Mouse (Mus musculus): ENCODE data around the gene Qrich2. TPM values are rescaled to one million over a fixed set of nuclear protein-coding genes. Genes with fewer than 3 reads are reported as not detected.
"Not testable (repeated sequence)": the region's sequence is repeated elsewhere in the genome, so short reads cannot be mapped to it uniquely, and the experiment has no call there.

Qrich2 gene
- total RNA-seq, 2 experiments from 2014 or later: not detected

- peak; percentile 81 to 89 for DNase-seq (ENCODE audit: extremely low spot score in 1 of 2, low spot score in 1 of 2)
These were observed 53.0 kb downstream of the Qrich2 start, which contains the start of gene Rnf157 for GRCm38 (mm10) chr11:116412904-116413630. Gene Rnf157 (minus strand): TSS chr11:116413032.

- peak; percentile 22 to 27 for DNase-seq (ENCODE audit: extremely low spot score in 1 of 2, low spot score in 1 of 2)
These were observed 53.8 kb downstream of the Qrich2 start for GRCm38 (mm10) chr11:116412028-116412827.

GRCm38 (mm10) chr11:116411582-116411981 is 54.5 kb downstream of the Qrich2 start:
- no peak for DNase-seq (ENCODE audit: extremely low spot score in 1 of 2, low spot score in 1 of 2)

- not testable (repeated sequence) for DNase-seq (ENCODE audit: extremely low spot score in 1 of 2, low spot score in 1 of 2)
These were observed 55.6 kb downstream of the Qrich2 start for GRCm38 (mm10) chr11:116410415-116410814.

- no peak for DNase-seq (ENCODE audit: extremely low spot score in 1 of 2, low spot score in 1 of 2)
These were observed 57.0 kb downstream of the Qrich2 start for GRCm38 (mm10) chr11:116409008-116409407.

- DNase-seq (ENCODE audit: extremely low spot score in 1 of 2, low spot score in 1 of 2): no peak
These were observed 59.8 kb downstream of the Qrich2 start for GRCm38 (mm10) chr11:116406231-116406728.

- no peak for DNase-seq (ENCODE audit: extremely low spot score in 1 of 2, low spot score in 1 of 2)
These were observed 60.4 kb downstream of the Qrich2 start for GRCm38 (mm10) chr11:116405601-116406000.

- DNase-seq (ENCODE audit: extremely low spot score in 1 of 2, low spot score in 1 of 2): no peak
These were observed 65.5 kb downstream of the Qrich2 start for GRCm38 (mm10) chr11:116400560-116400959.

- no peak for DNase-seq (ENCODE audit: extremely low spot score in 1 of 2, low spot score in 1 of 2)
These were observed 67.7 kb downstream of the Qrich2 start for GRCm38 (mm10) chr11:116398348-116398677.

- DNase-seq (ENCODE audit: extremely low spot score in 1 of 2, low spot score in 1 of 2): no peak
These were observed 68.3 kb downstream of the Qrich2 start for GRCm38 (mm10) chr11:116397517-116398347.

GRCm38 (mm10) chr11:116396934-116397330 is 69.1 kb downstream of the Qrich2 start:
- no peak for DNase-seq (ENCODE audit: extremely low spot score in 1 of 2, low spot score in 1 of 2)

GRCm38 (mm10) chr11:116396276-116396933 is 69.6 kb downstream of the Qrich2 start:
- DNase-seq (ENCODE audit: extremely low spot score in 1 of 2, low spot score in 1 of 2): no peak

GRCm38 (mm10) chr11:116394769-116395168 is 71.3 kb downstream of the Qrich2 start:
- DNase-seq (ENCODE audit: extremely low spot score in 1 of 2, low spot score in 1 of 2): no peak

Other genes starting within 250 kb of the Qrich2 start
- gene Evpl, start 228.2 kb downstream of the Qrich2 start, total RNA-seq (2021): under 1 TPM; 0.26 to 0.59 TPM
- gene Srp68, start 192.0 kb downstream of the Qrich2 start, total RNA-seq (2021): 10 to 100 TPM; 61.5 to 61.7 TPM
- not detected for gene Galr2, start 185.3 kb downstream of the Qrich2 start, total RNA-seq (2021)
- gene Exoc7, start 159.0 kb downstream of the Qrich2 start, total RNA-seq (2021): 10 to 100 TPM; 85.0 to 87.2 TPM
- 1 to 10 TPM; 5.4 to 7.1 TPM for gene Foxj1, start 130.8 kb downstream of the Qrich2 start, total RNA-seq (2021)
- gene Rnf157, start 53.2 kb downstream of the Qrich2 start, total RNA-seq (2021): 100 to 1,000 TPM; 241 to 258 TPM
- 10 to 100 TPM; 37.0 to 38.3 TPM for gene Ubald2, start 32.1 kb downstream of the Qrich2 start, total RNA-seq (2021)
- gene Prpsap1, start 28.0 kb upstream of the Qrich2 start, total RNA-seq (2021): 10 to 100 TPM; 76.4 to 88.4 TPM
- gene Sphk1, start 64.7 kb upstream of the Qrich2 start, total RNA-seq (2021): 1 to 10 TPM; 1.3 to 2.1 TPM
- 10 to 100 TPM; 97.0 to 97.1 TPM for gene Ube2o, start 115.2 kb upstream of the Qrich2 start, total RNA-seq (2021)
- under 1 TPM; 0.32 to 0.68 TPM for gene Aanat, start 120.2 kb upstream of the Qrich2 start, total RNA-seq (2021)
- gene Rhbdf2, start 160.8 kb upstream of the Qrich2 start, total RNA-seq (2021): 1 to 10 TPM; 1.1 to 1.8 TPM
- 1 to 10 TPM; 6.4 to 7.0 TPM for gene Prcd, start 187.3 kb upstream of the Qrich2 start, total RNA-seq (2021)
- 10 to 100 TPM; 65.7 to 78.3 TPM for gene Cygb, start 188.1 kb upstream of the Qrich2 start, total RNA-seq (2021)

All from layer of hippocampus, postnatal 25 days (tissue).